Mouse (Mus musculus) gastrocnemius, postnatal 25 days (tissue): Measurements from ENCODE around the gene Stmn1. TPM values are rescaled to one million over a fixed set of nuclear protein-coding genes. Genes with fewer than 3 reads are reported as not detected.

Experiments used
- DNase-seq: peaks from one replicate; pipeline ENCODE4 v3.0.0; 2022
- total RNA-seq, 2 experiments: library from RNA; stranded (reverse); gene quantifications; 1 replicate in 1 of 2; 2 replicates in 1 of 2; pipeline ENCODE4 v1.2.3; 2021

Gene Stmn1
- total RNA-seq, 2 experiments from 2014 or later, result 6.9 to 10.6 TPM

- no peak for DNase-seq
These were observed 10.8 kb upstream of the Stmn1 start for GRCm38 (mm10) chr4:134457130-134457825.

DNA sequence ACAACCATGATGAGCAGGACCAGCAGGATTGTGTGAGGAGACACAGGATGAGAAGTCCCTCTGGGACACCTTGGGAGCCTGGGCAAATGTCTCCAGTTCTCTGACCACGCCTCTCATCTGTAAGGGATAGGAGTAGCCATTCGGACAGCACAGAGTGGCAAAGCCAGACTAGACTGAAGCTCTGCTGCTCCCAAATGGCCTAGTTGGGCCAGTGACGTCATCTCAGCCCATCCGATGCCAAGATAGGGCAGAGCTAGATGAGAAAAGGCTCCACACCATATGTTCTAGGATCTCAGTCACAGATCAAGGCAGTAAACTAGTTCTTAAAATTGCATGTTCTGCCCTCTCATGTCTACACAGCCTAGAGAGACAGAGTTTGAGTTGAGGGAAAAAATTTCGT lies 9.3 kb upstream of the Stmn1 start:
- no peak for DNase-seq

DNA sequence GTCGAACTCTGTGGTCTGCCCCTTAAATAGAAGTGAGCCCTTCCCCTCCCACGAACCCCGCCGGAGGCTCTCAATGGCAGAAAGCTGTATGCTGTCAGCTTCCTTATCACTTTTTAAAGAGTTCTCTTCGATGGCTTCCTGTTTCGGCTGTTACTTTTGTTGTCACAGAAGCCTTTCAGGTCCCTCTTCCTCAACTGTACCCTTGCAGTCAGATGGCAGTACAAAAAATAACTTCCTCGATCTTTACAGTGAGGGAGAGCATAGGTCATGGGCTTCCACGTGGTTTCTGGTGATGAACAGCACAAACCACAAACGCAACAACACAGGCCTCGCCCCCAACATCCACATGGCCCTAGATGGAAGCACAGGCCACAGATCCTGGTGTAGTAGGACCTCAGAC lies 7.8 kb upstream of the Stmn1 start:
- DNase-seq, result no peak

GRCm38 (mm10) chr4:134461252-134461651 lies 6.9 kb upstream of the Stmn1 start:
- no peak for DNase-seq

GRCm38 (mm10) chr4:134465789-134466188 lies 2.3 kb upstream of the Stmn1 start:
- no peak for DNase-seq

GRCm38 (mm10) chr4:134466381-134467262 lies 1.5 kb upstream of the Stmn1 start:
- DNase-seq, result no peak

GRCm38 (mm10) chr4:134467435-134468214 lies 495 bp upstream of the Stmn1 start:
- DNase-seq, result no peak

- peak; percentile 91 for DNase-seq
These were observed 602 bp downstream of the Stmn1 start for GRCm38 (mm10) chr4:134468578-134469266.

GRCm38 (mm10) chr4:134469341-134469796 lies 1.2 kb downstream of the Stmn1 start:
- no peak for DNase-seq

GRCm38 (mm10) chr4:134469985-134470384 lies 1.9 kb downstream of the Stmn1 start:
- DNase-seq, result no peak

DNA sequence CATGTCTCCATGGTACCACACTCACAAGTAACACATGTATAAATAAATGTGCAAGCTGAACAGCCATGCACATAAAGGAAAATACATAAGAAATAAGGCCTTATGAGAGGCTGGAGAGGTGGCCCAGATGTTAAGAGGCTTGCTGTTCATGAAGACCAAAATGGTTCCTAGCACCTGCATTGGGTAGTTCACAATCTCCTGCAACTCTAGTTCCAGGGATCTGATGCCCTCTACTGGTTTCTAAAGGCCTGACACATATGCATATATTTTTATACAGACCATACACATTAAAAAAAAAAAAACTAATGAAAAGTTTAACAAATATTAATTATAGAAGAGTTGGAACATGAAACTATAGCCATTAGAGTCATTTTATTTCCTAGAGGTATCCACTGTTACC lies 3.3 kb downstream of the Stmn1 start:
- no peak for DNase-seq

DNA sequence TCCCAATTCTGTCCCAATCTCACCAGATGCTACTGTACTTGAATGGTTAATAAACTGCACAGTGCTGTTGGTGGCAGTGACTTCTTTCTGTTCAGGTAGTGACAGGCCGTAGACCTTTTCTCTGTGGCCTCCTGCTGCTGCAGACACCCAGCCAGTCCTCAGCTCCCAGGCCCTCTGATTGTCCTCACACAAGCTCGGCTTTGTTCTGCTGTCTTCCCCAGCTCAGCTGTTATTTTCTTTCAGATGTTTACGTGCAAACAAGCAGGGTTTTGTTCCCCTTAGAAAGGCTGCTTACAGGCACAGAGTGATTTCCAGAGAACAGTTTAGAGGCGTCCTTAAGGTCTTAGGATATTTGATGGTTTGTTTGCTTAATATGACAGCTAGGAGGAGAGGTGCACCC lies 5.6 kb downstream of the Stmn1 start:
- no peak for DNase-seq

DNA sequence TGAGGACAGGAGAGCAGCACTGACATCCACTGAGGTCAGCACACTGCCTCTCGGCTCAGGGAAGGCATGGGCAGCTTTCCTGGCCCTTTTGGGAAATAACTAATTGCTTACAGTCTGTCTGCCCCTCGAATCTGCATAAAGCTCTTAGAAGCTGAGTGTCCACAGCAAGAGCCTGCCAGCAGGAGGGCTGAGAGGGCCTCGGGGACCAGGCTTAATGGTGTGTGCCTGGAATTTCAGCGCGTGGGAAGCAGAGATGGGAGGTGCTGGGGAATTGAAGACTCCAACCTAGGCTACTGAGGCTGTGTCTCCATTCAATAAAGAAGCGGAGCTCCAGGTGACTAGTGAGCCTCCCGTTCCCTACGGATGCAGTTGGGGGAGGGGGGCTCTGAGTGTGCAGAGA lies 6.1 kb downstream of the Stmn1 start:
- DNase-seq, result no peak

GRCm38 (mm10) chr4:134476899-134477298 lies 8.8 kb downstream of the Stmn1 start:
- no peak for DNase-seq

GRCm38 (mm10) chr4:134478031-134478430 lies 9.9 kb downstream of the Stmn1 start:
- peak; percentile 78 for DNase-seq

DNA sequence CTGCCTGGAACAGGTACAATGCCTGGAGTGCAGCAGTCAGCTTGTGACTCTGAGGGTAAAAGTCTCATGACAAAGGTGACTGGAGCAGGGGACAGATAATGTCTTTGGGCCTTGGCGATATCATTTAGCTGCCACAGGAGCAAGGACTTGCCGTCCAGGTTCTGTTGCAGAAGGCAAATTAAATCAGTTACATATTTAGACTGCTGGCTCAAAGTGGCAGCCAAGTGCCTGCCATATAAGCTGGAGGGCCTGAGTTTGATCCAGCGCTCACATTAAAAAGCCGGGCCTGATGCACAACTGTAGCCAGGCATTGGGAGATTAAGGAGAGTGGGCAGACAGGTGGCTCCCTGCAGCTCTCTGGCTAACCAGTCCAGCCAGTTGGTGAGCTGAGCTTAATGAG lies 11.7 kb downstream of the Stmn1 start:
- DNase-seq, result peak; percentile 39

DNA sequence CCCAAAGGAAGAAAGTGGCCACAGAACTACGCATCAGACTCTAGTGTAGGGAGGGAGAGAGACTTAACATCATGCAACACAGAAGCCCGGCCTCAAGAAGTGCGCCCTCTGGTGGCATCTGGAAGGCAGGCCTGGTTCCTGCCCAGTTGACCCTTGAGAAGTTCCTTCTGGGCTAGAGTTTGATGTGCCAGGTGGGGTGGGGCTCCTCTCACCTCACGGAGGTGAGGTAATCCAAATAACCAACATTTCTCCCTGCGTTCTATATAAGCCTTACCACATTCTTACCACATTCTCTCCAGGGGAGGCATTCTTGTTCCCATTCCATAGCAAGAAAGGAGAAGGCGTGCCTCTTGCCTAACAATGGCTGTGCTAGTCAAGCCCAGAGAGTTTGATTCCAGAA lies 12.7 kb downstream of the Stmn1 start:
- DNase-seq, result peak; percentile 43

GRCm38 (mm10) chr4:134481270-134481669 lies 13.2 kb downstream of the Stmn1 start:
- DNase-seq, result no peak

- no peak for DNase-seq
These were observed 14.3 kb downstream of the Stmn1 start for GRCm38 (mm10) chr4:134482442-134482841.

GRCm38 (mm10) chr4:134483078-134483688 lies 15.1 kb downstream of the Stmn1 start:
- DNase-seq, result no peak

DNA sequence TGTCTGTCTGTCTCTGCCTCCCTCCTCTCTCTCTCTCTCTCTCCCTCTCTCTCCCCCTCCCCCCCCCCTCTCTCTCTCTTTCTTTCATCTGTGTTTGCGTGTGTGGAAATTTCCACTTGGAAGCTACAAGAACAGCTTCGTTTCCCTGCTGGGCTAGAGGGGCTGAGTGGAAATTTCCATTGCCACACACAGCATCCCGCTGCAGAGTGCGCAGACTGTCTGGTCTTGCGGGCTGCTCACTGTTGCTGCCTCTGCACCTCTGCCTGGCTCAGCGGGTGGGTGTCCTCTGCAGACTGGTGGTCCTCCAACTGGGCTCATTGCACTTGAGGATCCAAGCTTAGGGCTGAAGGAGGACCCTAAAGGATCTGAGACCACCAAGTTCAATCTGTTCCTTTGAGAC lies 15.6 kb downstream of the Stmn1 start:
- no peak for DNase-seq

DNA sequence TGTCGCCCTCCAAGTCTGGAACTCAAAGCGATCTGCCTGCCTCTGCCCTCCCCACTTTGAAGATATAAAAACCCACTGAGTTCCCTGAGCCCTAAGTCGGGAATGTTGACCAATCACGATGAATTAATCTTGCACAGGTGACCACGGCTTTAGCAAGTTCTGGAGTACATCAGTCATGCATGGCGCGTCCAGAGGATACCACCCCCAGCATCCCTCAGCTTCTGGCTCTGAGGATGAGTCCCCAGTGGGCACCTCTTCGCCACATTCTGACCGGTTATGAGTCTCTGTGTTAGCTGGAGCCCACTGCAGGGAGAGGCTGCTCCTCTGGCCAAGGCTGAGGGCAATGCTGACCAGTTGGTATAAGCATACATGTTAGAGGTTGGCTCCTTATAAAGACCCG lies 16.1 kb downstream of the Stmn1 start:
- no peak for DNase-seq
